Mouse (Mus musculus) liver, embryonic 13.5 days (tissue): ENCODE data around the gene Rps8. TPM values are rescaled to one million over a fixed set of nuclear protein-coding genes. Genes with fewer than 3 reads are reported as not detected.

ENCODE experiments used
- ATAC-seq: fragments of 200-750 bp; cut with Nextera tagmentation; 2 replicates; pipeline ENCODE4 v1.8.0; 2017; ENCODE audit warnings: low read depth, mild to moderate bottlenecking, moderate number of reproducible peaks, moderate library complexity
- DNase-seq: peaks from one replicate; pipeline ENCODE4 v3.0.0; 2022
- H3K27ac ChIP-seq: fragments of 300-500 bp; sonication (generic); 2 replicates; pipeline ENCODE4 v1.5.1; 2015; ENCODE audit warnings: moderate library complexity, mild to moderate bottlenecking, inconsistent platforms
- H3K27me3 ChIP-seq: fragments of 300-500 bp; sonication (generic); 2 replicates; pipeline ENCODE4 v1.6.1; 2015; ENCODE audit warnings: mild to moderate bottlenecking, inconsistent platforms
- H3K36me3 ChIP-seq: fragments of 300-500 bp; sonication (generic); 2 replicates; pipeline ENCODE4 v1.6.1; 2015; ENCODE audit warnings: mild to moderate bottlenecking, inconsistent platforms
- H3K4me1 ChIP-seq: fragments of 300-500 bp; sonication (generic); replicated peaks from 2 replicates; pipeline ENCODE4 v1.6.1; 2015; ENCODE audit warnings: inconsistent platforms
- H3K4me2 ChIP-seq: fragments of 300-500 bp; sonication (generic); 2 replicates; pipeline ENCODE4 v1.6.1; 2015; ENCODE audit warnings: inconsistent platforms, mild to moderate bottlenecking, moderate library complexity
- H3K4me3 ChIP-seq: fragments of 300-500 bp; sonication (generic); replicated peaks from 2 replicates; pipeline ENCODE4 v1.5.1; 2015; ENCODE audit warnings: mild to moderate bottlenecking, inconsistent platforms
- H3K9ac ChIP-seq: fragments of 300-500 bp; sonication (generic); 2 replicates; pipeline ENCODE4 v1.6.1; 2015; ENCODE audit warnings: mild to moderate bottlenecking, inconsistent platforms
- H3K9me3 ChIP-seq: fragments of 300-500 bp; sonication (generic); replicated peaks from 2 replicates; pipeline ENCODE4 v1.6.1; 2016; ENCODE audit warnings: inconsistent platforms
- WGBS: fragments of 180-500 bp; shearing (Covaris S2); methylation state at CpG from one replicate; pipeline ENCODE4 v1.1.7; 2015; ENCODE audit not compliant: insufficient replicate concordance; 5-methylcytosine and 5-hydroxymethylcytosine counted together
- polyA plus RNA-seq: library from polyadenylated mRNA; unstranded; fragments of >200 nt; fragmentation: Nextera tagmentation; extraction: Ambion mirVana; gene quantifications from 2 replicates; pipeline ENCODE4 v1.2.1, GENCODE M21; 2015

The Rps8 gene
- polyA plus RNA-seq, 1 experiment from 2014 or later: 919 TPM

GRCm38 (mm10) chr4:117169936-117170335, 13.9 kb upstream of the Rps8 start:
- Histone ChIP-seq H3K27ac (no peak overlapping the region), H3K9ac (no peak overlapping the region), H3K4me3 (no peak overlapping the region), H3K4me2 (no peak overlapping the region), H3K9me3 (no peaks in the 10 kb centered on the region), H3K27me3 (no peaks in the 10 kb centered on the region), H3K4me1 (no peaks in the 10 kb centered on the region), H3K36me3 (peaks cover 100% of the 10 kb centered on the region)
- DNase-seq (no peak), ATAC-seq (no peak)
- WGBS: 82% methylated on average over 5 of the region's 5 CpGs

- H3K9me3 ChIP-seq: no peaks in the 10 kb centered on the region
- peaks cover 5% of the 10 kb centered on the region for H3K4me1 ChIP-seq
- ATAC-seq: no peak
- H3K9ac ChIP-seq: no peak overlapping the region
- H3K27me3 ChIP-seq: no peaks in the 10 kb centered on the region
- H3K27ac ChIP-seq: no peak overlapping the region
- no peak for DNase-seq
- WGBS: 80% methylated on average over 4 of the region's 4 CpGs
- no peak overlapping the region for H3K4me3 ChIP-seq
- no peak overlapping the region for H3K4me2 ChIP-seq
- peaks cover 77% of the 10 kb centered on the region for H3K36me3 ChIP-seq
Observed at GRCm38 (mm10) chr4:117161183-117161582, 5.1 kb upstream of the Rps8 start.

GRCm38 (mm10) chr4:117159666-117160065, 3.6 kb upstream of the Rps8 start:
- Histone ChIP-seq H3K36me3 (peaks cover 69% of the 10 kb centered on the region), H3K27me3 (no peaks in the 10 kb centered on the region), H3K9me3 (no peaks in the 10 kb centered on the region), H3K27ac (no peak overlapping the region), H3K9ac (no peak overlapping the region), H3K4me2 (no peak overlapping the region), H3K4me1 (peaks cover 10% of the 10 kb centered on the region), H3K4me3 (no peak overlapping the region)
- DNase-seq (no peak), ATAC-seq (no peak)
- 82% methylated on average over 10 of the region's 10 CpGs for WGBS

GRCm38 (mm10) chr4:117156372-117156771, 329 bp upstream of the Rps8 start:
- H3K4me3 ChIP-seq: peak overlapping the region; percentile 97
- H3K36me3 ChIP-seq: peaks cover 68% of the 10 kb centered on the region
- no peaks in the 10 kb centered on the region for H3K27me3 ChIP-seq
- WGBS: 23% methylated on average over 6 of the region's 6 CpGs
- ATAC-seq (no peak), DNase-seq (no peak)
- peak overlapping the region; percentile 98 for H3K9ac ChIP-seq
- peaks cover 36% of the 10 kb centered on the region for H3K4me1 ChIP-seq
- H3K27ac ChIP-seq: peak overlapping the region; percentile 88
- H3K4me2 ChIP-seq: peak overlapping the region; percentile 81
- no peaks in the 10 kb centered on the region for H3K9me3 ChIP-seq

- Histone ChIP-seq H3K4me2 (peak overlapping the region; percentile 81), H3K27ac (peak overlapping the region; percentile 88), H3K9ac (peak overlapping the region; percentile 98), H3K36me3 (peaks cover 68% of the 10 kb centered on the region), H3K9me3 (no peaks in the 10 kb centered on the region), H3K4me3 (peak overlapping the region; percentile 97), H3K4me1 (peaks cover 36% of the 10 kb centered on the region), H3K27me3 (no peaks in the 10 kb centered on the region)
- under 1% methylated on average over 39 of the region's 44 CpGs for WGBS
- DNase-seq: no peak
- ATAC-seq: no peak
Observed at GRCm38 (mm10) chr4:117155020-117155791, 837 bp downstream of the Rps8 start.

- H3K9ac ChIP-seq: peak overlapping the region; percentile 98
- 53% methylated on average over 5 of the region's 5 CpGs for WGBS
- DNase-seq (no peak), ATAC-seq (no peak)
- H3K36me3 ChIP-seq: peaks cover 64% of the 10 kb centered on the region
- H3K9me3 ChIP-seq: no peaks in the 10 kb centered on the region
- peak overlapping the region; percentile 88 for H3K27ac ChIP-seq
- H3K4me1 ChIP-seq: peaks cover 36% of the 10 kb centered on the region
- H3K4me2 ChIP-seq: peak overlapping the region; percentile 81
- peak overlapping the region; percentile 97 for H3K4me3 ChIP-seq
- H3K27me3 ChIP-seq: no peaks in the 10 kb centered on the region
Observed at GRCm38 (mm10) chr4:117152714-117153113, 3.3 kb downstream of the Rps8 start.

GRCm38 (mm10) chr4:117151416-117151815, 4.6 kb downstream of the Rps8 start:
- Histone ChIP-seq H3K4me3 (no peak overlapping the region), H3K4me1 (peaks cover 33% of the 10 kb centered on the region), H3K9ac (no peak overlapping the region), H3K27ac (peak overlapping the region; percentile 50), H3K27me3 (no peaks in the 10 kb centered on the region), H3K9me3 (no peaks in the 10 kb centered on the region), H3K4me2 (no peak overlapping the region), H3K36me3 (peaks cover 64% of the 10 kb centered on the region)
- no peak for DNase-seq
- WGBS: 60% methylated on average over 1 of the region's 1 CpGs
- ATAC-seq: no peak

GRCm38 (mm10) chr4:117150212-117150733, 5.8 kb downstream of the Rps8 start:
- no peaks in the 10 kb centered on the region for H3K9me3 ChIP-seq
- H3K36me3 ChIP-seq: peaks cover 63% of the 10 kb centered on the region
- peak overlapping the region; percentile 40 for H3K27ac ChIP-seq
- no peaks in the 10 kb centered on the region for H3K27me3 ChIP-seq
- 76% methylated on average over 6 of the region's 6 CpGs for WGBS
- no peak overlapping the region for H3K4me3 ChIP-seq
- H3K4me1 ChIP-seq: peaks cover 35% of the 10 kb centered on the region
- DNase-seq (no peak), ATAC-seq (peak; percentile 35)
- no peak overlapping the region for H3K4me2 ChIP-seq
- H3K9ac ChIP-seq: no peak overlapping the region; the same call in 1 of the 2 replicates

GRCm38 (mm10) chr4:117149291-117150211, 6.5 kb downstream of the Rps8 start:
- 0 out of 2 replicates have a peak, but pooled peaks have one; percentile 9 for ATAC-seq

GRCm38 (mm10) chr4:117148815-117149214, 7.2 kb downstream of the Rps8 start:
- no peak overlapping the region for H3K27ac ChIP-seq
- H3K4me1 ChIP-seq: peaks cover 21% of the 10 kb centered on the region
- 0 out of 2 replicates have a peak, but pooled peaks cover 4% of the 10 kb centered on the region for H3K27me3 ChIP-seq
- 70% methylated on average over 24 of the region's 24 CpGs for WGBS
- DNase-seq: no peak
- no peaks in the 10 kb centered on the region for H3K9me3 ChIP-seq
- H3K9ac ChIP-seq: no peak overlapping the region
- H3K4me3 ChIP-seq: no peak overlapping the region
- H3K4me2 ChIP-seq: no peak overlapping the region
- ATAC-seq: no peak
- peaks cover 48% of the 10 kb centered on the region for H3K36me3 ChIP-seq

More at GRCm38 (mm10) chr4:117149291-117150211, 6.5 kb downstream of the Rps8 start:
- Histone ChIP-seq H3K27me3 (no peaks in the 10 kb centered on the region), H3K9ac (no peak overlapping the region), H3K36me3 (peaks cover 55% of the 10 kb centered on the region), H3K4me3 (no peak overlapping the region), H3K27ac (no peak overlapping the region), H3K4me2 (no peak overlapping the region), H3K9me3 (no peaks in the 10 kb centered on the region), H3K4me1 (peaks cover 28% of the 10 kb centered on the region)
- no peak for DNase-seq
- WGBS: 53% methylated on average over 6 of the region's 6 CpGs
